Mouse (Mus musculus) lung, adult 10 weeks (tissue): Measurements from ENCODE around the gene Oxct2a. TPM values are rescaled to one million over a fixed set of nuclear protein-coding genes. Genes with fewer than 3 reads are reported as not detected.

Experiments
- polyA plus RNA-seq: library from polyadenylated mRNA; stranded (reverse); fragments of 350-450 nt; fragmentation: Illumina TruSeq; extraction: RNeasy Lipid Tissue Mini Kit (QIAGEN cat#74804); gene quantifications from one replicate; pipeline ENCODE4 v1.2.3, GENCODE M21; 2014; ENCODE audit warnings: low read depth, low replicate concordance; ENCODE audit not compliant: insufficient read depth

Gene Oxct2a
- polyA plus RNA-seq = not detected

DNA sequence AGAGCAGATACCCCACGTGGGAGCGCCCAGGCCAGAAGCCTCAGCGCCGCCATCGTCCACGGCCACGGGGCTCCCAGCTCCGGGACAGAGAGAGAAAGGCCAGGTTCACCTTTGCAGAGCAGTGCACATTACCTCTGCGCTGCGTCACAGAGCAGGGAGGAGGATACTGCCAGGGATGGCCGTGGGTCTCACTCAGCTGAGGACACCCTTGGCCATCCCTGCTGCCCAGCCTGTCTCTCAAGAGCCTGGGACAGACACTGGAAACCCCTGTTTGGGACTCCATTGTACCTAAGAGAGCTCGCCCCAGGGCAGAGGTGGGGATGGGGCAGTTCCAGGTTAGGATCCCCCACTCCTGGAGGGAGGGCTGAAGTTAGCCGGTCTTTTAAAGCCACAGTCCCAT lies at the start of gene Oxct2a:
Gene Oxct2a (minus strand): TSS at position 101 of the 400 bp plus-strand sequence.

DNA sequence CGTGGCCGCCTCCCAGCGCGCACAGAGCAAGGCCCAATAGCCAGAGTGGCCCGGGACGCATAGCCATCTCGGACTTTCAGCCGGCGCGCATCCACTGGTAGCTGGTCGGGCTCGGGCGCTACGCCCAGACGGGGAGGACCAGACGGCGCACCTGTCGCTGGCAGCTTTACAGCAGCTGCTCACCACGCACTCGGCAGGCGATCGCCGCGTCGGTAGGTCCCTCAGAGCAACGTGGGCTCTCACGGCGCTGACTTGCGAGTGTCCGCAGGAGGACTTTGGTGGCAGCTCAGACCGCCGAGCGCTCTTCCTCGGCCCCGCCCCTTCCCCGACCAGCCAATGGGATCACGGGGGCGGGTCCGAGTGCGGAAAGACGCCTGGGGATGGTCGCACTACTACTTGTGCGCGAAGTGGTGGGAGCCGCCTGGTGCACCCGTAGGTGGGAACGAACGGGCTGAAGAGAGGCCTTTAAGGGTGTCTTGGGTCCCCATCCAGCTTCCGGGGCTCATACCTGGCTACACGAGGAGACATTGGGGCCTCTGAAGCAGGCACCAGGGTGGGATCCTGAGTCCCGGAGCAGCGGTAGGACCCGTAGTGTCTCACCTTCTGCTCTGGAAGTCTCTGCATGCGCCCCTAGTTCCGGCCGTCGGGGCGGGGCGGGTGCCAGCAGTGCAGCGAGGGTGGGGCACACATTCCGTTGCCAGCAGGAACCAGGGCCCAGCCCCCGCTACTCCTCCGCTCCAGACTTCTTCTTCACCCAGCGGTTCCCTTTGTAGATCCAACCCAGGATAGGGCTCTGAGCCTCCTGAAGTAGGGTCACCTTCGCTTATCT lies 19.4 kb upstream of the Oxct2a start, which contains the start of gene Bmp8a:
Gene Bmp8a (minus strand): TSS at position 611 of the 829 bp plus-strand sequence.

Other genes starting within 250 kb of the Oxct2a start
- not detected for gene Bmp8b, start 218.5 kb downstream of the Oxct2a start, polyA plus RNA-seq
- gene Oxct2b, start 207.4 kb downstream of the Oxct2a start, polyA plus RNA-seq = not detected
- 42.5 TPM for gene Ppie, start 183.7 kb downstream of the Oxct2a start, polyA plus RNA-seq
- gene Hpcal4, start 140.4 kb downstream of the Oxct2a start, polyA plus RNA-seq = 0.92 TPM
- not detected for gene Nt5c1a, start 122.1 kb downstream of the Oxct2a start, polyA plus RNA-seq
- gene Heyl, start 90.1 kb downstream of the Oxct2a start, polyA plus RNA-seq = 10.7 TPM
- 19.4 TPM for gene Pabpc4, start 61.3 kb downstream of the Oxct2a start, polyA plus RNA-seq
- gene Bmp8a, start 19.6 kb upstream of the Oxct2a start, polyA plus RNA-seq = not detected